Mouse (Mus musculus) lung, adult 2 months (tissue): ENCODE results near the gene Pzp. TPM values are rescaled to one million over a fixed set of nuclear protein-coding genes. Genes with fewer than 3 reads are reported as not detected.

Source experiments
- DNase-seq: peaks from one replicate; pipeline ENCODE4 v3.0.0; 2022
- H3K4me1 ChIP-seq: fragments of 200-500 bp; 2 replicates; pipeline ENCODE4 v1.6.1; 2011; ENCODE audit warnings: low read length; ENCODE audit not compliant: control insufficient read depth, insufficient read depth
- H3K4me3 ChIP-seq: fragments of 200-500 bp; replicated peaks from 2 replicates; pipeline ENCODE3; 2011; ENCODE audit warnings: low read depth, mild to moderate bottlenecking, control low read depth, low read length; ENCODE audit errors: extremely low read depth
- CTCF ChIP-seq: fragments of 200-500 bp; IDR thresholded peaks from 2 replicates; pipeline ENCODE4 v1.5.1; 2011; ENCODE audit warnings: mild to moderate bottlenecking, low read length, control low read depth; ENCODE audit not compliant: insufficient read depth
- POLR2A ChIP-seq: fragments of 200-500 bp; IDR thresholded peaks from 2 replicates; pipeline ENCODE4 v1.6.1; 2011; ENCODE audit warnings: low read depth, mild to moderate bottlenecking, control low read depth, low read length, borderline replicate concordance; ENCODE audit errors: extremely low read depth
- WGBS: fragments of 180-500 bp; shearing (Covaris S2); methylation state at CpG from one replicate; pipeline ENCODE4 v1.1.7; 2018; 5-methylcytosine and 5-hydroxymethylcytosine counted together
- polyA plus RNA-seq: library from polyadenylated mRNA; depleted of rRNA; stranded (reverse); fragments of >200 nt; gene quantifications from 2 replicates; pipeline ENCODE4 v1.2.3, GENCODE M21; 2012

The Pzp gene
- polyA plus RNA-seq, 1 experiment, result 0.54 TPM

GRCm38 (mm10) chr6:128460729-128461503 is 65.6 kb downstream of the Pzp start:
- Histone ChIP-seq H3K4me3 (no peak overlapping the region), H3K4me1 (no peaks in the 10 kb centered on the region)
- TF ChIP-seq CTCF, result no peak
- TF ChIP-seq POLR2A, result no peak
- 74% methylated on average over 14 of the region's 14 CpGs for WGBS
- DNase-seq, result no peak

GRCm38 (mm10) chr6:128460321-128460720 is 66.2 kb downstream of the Pzp start:
- DNase-seq, result no peak
- TF ChIP-seq CTCF (no peak), POLR2A (no peak)
- H3K4me3 ChIP-seq, result no peak overlapping the region
- H3K4me1 ChIP-seq, result no peaks in the 10 kb centered on the region
- WGBS, result 35% methylated on average over 2 of the region's 2 CpGs

GRCm38 (mm10) chr6:128457186-128457585 is 69.3 kb downstream of the Pzp start:
- H3K4me3 ChIP-seq, result no peak overlapping the region
- no peak for DNase-seq
- WGBS, result 80% methylated on average over 5 of the region's 5 CpGs
- no peak for TF ChIP-seq POLR2A
- no peak for TF ChIP-seq CTCF
- no peaks in the 10 kb centered on the region for H3K4me1 ChIP-seq

GRCm38 (mm10) chr6:128455835-128456605 is 70.5 kb downstream of the Pzp start:
- Histone ChIP-seq H3K4me3 (no peak overlapping the region), H3K4me1 (no peaks in the 10 kb centered on the region)
- DNase-seq, result no peak
- 61% methylated on average over 12 of the region's 12 CpGs for WGBS
- TF ChIP-seq CTCF, result no peak
- no peak for TF ChIP-seq POLR2A

GRCm38 (mm10) chr6:128447063-128447462 is 79.5 kb downstream of the Pzp start:
- Histone ChIP-seq H3K4me1 (no peaks in the 10 kb centered on the region), H3K4me3 (no peak overlapping the region)
- DNase-seq, result no peak
- WGBS, result 95% methylated on average over 5 of the region's 5 CpGs
- TF ChIP-seq CTCF, result no peak

- TF ChIP-seq CTCF (peak; percentile 67), POLR2A (no peak)
- peak overlapping the region; percentile 2 for H3K4me3 ChIP-seq
- H3K4me1 ChIP-seq, result no peaks in the 10 kb centered on the region
- DNase-seq, result peak; percentile 50
- 19% methylated on average over 14 of the region's 14 CpGs for WGBS
Observed at GRCm38 (mm10) chr6:128445761-128446535, 80.6 kb downstream of the Pzp start.

- H3K4me3 ChIP-seq, result no peak overlapping the region
- 84% methylated on average over 2 of the region's 2 CpGs for WGBS
- TF ChIP-seq POLR2A (no peak), CTCF (no peak)
- no peak for DNase-seq
- peaks cover 11% of the 10 kb centered on the region for H3K4me1 ChIP-seq
Observed at GRCm38 (mm10) chr6:128440238-128440637, 86.3 kb downstream of the Pzp start.

- 15% methylated on average over 18 of the region's 18 CpGs for WGBS
- peak; percentile 51 for DNase-seq
- TF ChIP-seq POLR2A (no peak), CTCF (no peak)
- Histone ChIP-seq H3K4me3 (peak overlapping the region; percentile 62), H3K4me1 (peaks cover 13% of the 10 kb centered on the region)
Observed at GRCm38 (mm10) chr6:128438871-128439341, 87.6 kb downstream of the Pzp start.

GRCm38 (mm10) chr6:128438317-128438870 is 88.1 kb downstream of the Pzp start, which contains the start of gene Fkbp4:
Gene Fkbp4 (minus strand): TSS chr6:128438677.
- DNase-seq, result peak; percentile 93
- Histone ChIP-seq H3K4me3 (peak within 1 kb of the TSS; percentile 70), H3K4me1 (peaks cover 13% of the 10 kb centered on the region)
- TF ChIP-seq CTCF, result no peak
- TF ChIP-seq POLR2A, result peak; percentile 87; the same call in 1 of the 2 replicates
- 1% methylated on average over 59 of the region's 67 CpGs for WGBS
